Mouse (Mus musculus) thymus, adult 18-20 months (tissue): Measurements from ENCODE around the gene Prpf31.

Experiments used
- DNase-seq, 2 experiments: peaks; one replicate each; pipeline ENCODE4 v3.0.0; 2022; ENCODE audit warnings: mixed read lengths in 2 of 2

The Prpf31 gene

DNA sequence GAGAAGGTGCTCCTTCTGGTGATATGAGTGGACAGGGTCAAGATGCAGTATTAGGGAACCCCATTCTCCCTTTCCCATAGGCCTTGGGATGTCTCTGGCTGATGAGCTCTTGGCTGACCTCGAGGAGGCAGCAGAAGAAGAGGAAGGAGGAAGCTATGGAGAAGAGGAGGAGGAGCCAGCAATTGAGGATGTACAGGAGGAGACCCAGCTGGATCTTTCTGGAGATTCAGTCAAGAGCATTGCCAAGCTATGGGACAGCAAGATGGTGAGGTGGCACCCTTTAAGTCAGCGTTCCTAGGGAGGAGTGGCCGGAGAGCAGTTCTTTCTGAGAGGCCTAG, 662 bp downstream of the Prpf31 start:
- no peak for DNase-seq

DNA sequence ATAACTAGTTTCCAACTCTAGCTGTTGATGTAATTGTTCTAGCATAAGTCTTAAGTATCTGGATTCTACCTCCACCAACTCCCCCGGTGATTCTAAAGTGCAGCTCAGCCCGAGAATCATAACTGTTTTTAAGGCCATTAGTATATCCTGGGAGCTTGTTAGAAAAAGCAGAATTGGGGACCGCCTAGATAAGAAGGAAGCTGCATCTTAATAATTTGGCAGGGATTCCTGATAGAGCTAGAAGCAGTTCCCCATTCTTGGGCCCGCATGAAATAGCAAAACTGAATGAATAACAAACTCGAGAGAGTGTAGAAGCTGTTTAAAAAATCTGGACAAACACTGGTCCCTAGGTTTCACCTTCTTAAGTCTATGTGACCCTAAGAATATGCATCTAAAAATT, 13.6 kb downstream of the Prpf31 start:
- DNase-seq: no peak

DNA sequence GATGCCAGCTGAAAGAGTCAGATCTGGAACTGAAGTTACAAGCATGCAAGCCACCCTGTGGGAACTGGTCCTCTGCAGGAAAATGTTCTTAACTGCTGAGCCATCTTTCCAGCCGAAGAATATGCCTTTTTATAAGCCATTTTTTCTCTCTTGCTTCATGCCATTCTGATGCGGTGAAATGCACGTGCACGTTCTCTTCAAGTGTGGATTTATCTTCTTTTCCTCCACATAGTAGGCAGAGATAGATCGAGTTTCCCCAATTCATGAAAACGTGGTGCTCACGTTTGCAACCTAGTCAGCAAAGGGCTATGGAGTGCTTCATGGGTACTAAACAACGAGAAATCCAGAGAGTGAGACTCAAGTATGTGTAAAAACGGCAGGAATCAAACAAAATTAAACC, 14.1 kb downstream of the Prpf31 start:
- no peak for DNase-seq

DNA sequence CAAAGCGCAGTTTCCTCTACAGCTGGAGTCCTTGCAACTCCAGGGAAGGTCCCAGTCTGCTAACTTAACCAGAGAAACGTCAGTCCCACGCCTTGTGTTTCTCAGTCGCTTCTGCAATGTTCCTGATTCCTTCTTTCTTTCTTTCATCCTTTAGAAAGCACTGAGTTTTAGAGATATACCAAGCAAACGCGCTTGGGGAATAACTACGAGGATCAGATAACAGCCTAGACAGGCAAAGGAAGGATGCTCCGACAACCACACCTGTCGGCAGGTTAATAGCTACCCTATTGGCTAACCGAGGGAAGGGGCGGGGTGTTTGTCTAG, 14.5 kb downstream of the Prpf31 start:
- DNase-seq: peak in 1 of 2 experiments; percentile 86

DNA sequence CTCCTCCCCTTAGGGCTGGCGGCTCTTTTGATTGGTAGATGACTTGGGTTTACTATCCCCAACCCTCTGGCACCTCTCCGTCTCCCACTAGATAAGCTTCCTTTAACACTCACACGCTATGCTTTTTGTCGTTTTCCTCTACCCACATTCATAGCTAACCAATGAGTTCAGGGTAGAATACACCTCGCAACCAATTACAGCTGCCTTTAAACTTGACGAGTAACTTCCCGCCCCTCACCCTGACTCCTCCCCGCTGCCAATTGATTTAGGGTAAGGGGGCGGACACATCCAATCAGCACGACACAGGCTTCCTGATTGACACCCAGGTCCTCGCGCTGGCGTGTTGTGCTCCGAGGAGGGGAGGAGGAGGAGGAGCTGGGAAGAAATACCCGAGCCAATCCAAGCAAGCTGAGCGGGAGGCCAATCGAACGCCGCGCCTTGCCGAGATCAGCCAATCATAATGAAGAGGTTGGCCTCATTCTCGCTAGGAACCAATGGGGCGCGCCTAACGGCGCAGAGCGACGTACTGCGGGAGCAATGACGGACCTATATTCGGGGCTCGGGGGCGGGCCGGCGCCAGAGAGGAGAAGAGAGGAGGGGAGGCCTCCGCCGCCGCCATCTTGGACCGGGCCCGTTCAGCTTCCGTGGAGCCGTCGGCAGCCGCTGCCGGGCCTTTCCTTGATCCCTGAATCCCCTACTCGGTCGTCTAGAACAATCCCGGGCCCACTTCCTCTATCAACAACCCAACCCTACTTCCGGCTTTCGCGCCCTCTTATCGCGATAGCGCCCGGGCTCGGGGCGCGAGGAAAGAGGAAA, 15.1 kb downstream of the Prpf31 start, which contains the start of gene Cnot3:
Gene Cnot3 (plus strand): TSS at position 597 of the 816 bp plus-strand sequence.
- peak; percentile 99 to 100 for DNase-seq

DNA sequence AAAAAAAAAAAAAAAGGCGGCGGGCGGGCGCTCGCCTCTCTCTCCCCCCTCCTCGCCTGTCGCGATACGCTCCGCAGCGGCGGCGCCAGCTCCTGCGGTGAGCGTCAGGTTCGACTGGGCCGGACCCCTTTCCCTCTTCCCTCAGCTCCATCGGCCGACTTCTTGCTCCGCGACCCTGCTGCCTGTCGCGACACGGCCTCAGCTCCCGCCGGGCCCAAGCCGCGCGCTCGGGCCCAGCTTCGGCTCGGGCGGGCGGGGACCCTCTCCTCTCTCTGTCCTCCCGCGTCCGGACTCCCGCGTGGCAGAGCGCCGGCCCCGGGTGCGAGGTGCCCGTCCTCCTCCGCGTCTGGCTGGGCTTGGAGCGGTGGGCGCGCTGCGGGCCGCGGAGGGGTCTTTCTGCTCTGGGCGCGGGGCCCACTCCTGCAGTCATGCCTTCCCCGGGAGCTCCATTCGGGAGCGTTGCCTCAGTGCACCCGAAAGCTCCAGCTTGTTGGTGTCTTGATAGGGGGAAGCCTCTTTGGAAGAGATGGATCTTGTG, 15.8 kb downstream of the Prpf31 start:
- DNase-seq: peak in 1 of 2 experiments; percentile 45

DNA sequence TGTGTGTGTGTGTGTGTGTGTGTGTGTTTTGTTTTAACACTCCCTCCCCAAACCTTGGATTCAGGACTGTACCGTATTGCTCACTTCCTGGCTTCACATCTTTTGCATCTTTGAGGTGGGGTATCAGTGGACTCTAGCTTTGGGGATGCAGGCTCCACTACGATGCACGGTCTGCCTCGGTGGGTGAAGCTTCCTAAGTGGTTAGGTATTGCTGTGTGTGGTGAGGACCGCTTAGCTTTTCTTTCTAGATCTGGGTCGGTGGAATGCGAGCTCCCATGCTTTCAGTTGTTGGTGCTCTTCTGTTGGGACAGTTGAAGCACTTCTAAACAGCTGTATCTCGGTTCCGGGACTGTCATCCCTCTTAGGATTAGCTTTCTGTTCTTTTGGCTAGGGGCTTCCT, 16.4 kb downstream of the Prpf31 start:
- no peak for DNase-seq

DNA sequence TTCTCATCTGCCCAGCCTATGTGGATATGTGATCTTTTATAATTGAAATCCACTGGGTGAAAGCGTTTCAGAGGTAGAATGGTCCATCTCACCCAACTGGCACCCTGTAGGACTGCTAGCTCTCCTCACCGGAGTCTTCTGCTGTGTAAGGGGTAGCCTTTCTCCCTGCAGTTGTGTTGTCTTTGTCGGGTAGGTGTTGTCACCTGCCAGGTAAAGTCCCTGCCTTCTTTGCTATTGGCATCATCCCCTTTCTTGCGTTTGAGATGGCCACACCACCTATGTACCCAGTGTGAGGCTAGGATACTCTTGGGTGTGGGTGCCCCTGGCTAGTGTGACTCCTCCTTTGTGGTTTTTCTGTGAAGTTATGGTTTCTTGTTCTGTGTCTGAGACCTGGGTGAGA, 16.9 kb downstream of the Prpf31 start:
- DNase-seq: no peak

DNA sequence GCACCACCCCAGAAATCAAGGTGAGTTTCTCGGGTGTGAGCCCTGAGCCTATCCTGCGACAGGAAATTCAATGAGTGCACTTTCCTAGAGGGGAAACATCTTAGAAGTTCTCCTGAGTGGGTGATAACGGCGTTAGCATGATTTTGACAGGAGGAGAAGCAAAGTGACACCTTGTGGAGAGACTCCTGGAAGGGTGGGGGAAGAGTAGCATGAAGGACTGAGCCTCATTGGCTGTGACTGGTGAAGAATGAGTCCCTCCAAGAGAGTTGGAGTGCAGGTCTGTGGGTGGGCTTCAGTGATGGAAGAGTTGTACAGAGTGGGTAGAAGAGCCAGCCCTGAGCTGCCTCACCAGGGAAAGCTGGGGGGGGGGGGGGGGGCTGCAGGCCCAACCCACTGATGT, 27.2 kb downstream of the Prpf31 start:
- no peak for DNase-seq

DNA sequence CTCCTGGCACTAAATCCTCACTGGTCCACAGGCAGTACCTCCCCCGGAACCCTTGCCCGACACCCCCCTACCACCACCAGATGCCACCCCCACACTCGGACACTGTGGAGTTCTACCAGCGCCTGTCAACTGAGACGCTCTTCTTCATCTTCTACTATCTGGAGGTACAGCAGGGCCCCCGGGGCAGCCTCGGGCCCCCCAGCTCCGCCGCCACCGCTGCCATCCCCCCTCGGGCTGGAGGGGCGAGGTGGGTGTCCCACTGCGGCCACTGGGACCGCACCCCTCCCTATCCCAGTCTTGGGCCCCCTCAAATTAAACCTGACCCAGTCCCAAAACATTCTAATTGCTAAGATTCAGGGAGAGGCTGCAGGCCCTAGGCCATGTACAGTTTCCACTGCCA, 28.8 kb downstream of the Prpf31 start:
- DNase-seq: no peak

DNA sequence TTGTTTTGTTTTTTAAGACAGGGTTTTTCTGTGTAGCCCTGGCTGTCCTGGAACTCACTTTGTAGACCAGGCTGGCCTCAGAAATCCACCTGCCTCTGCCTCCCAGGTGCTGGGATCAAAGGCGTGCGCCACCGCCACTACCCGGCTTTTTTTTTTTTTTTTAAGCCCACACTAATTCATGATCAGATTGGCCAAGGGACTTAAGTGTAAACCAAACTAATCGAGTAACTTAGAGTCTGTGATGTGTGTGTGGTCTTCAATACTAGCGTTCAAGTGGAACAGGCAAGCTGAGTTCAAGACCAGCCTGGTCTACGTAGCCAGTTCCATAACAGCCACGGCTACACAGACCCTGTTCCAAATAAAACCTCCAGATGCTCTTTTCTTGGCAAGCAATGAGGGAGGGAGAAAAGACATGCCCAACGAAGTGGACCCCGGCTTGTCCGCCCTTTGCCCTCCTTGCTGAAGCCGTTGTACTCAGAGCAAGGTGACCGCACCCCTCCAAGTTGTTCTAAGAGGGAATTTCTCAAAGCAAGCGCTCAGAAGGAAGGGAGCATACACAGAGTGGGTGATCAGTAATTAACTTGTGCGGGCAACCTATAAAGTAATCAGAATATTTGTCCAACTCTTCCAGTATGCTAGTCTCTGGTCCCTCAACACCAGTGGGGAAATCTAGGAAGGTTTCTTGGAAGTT, 34.9 kb downstream of the Prpf31 start:
- DNase-seq: no peak

DNA sequence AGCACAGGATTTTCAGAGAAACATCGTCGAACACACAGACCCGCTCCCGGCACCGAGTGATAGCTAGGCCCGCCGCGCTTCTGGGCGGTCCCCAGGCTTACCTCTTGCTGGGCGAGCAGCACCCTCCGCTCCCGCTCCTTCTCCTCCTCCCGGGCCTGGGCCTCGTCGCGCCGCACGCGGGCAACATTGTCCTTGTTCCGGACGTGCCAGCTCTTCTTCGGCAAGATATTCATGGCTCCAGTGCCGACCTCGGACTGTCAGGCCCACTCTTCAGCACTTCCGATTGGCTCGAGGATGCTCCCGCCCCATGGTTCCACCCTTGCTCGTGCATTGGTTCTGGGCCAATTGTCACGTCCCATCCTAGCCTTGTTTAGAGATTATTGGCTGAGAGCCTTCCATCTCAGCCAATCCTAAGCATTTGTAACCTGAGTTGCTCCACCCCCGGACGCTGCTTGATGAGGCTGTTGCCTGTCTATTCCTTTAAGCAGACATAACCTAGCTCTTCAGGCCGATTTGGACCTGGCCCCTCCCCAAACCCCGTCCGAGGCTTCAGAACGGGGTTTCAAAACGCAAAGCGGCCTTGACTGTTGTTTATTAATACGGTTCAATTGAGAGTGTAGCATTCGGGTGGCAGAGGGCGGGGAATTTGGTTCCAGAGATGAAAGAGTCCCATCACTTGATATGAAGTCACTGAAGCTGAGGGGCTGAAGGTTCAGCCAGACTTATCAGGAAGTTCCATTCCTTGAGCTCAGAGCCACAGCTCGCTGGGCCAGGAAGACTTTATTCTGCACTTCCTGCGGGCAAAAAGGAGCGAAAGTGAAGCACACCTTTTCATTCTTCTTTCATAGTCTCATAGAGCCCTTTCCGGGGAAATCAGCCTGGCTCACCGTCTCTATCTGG, 35.7 kb downstream of the Prpf31 start, which contains the start of gene Leng1:
Gene Leng1 (minus strand): TSS at position 626 of the 900 bp plus-strand sequence.
- DNase-seq: peak; percentile 90 to 94

DNA sequence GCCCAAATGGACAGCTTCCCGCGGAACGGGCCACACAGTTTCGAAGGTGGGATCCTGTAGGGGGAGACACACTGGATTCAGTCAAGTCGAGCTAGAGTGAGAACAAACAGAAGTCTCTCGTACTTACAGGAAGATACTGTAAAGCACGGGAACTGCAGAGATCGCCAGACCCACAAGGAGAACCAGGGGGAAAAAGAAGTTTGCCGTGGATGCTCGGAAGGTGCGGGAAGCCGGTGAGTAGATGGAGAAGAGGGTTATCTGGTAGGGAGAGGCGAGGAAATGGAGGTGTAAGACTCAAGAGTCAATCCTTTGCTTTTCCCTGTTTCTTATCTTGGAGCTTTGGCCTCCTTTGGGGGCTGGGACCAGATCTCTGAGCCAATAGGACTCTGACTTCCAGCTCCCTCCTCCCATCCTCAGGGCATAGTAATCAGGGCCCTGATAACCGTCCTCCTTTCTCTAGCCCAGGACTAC, 37.2 kb downstream of the Prpf31 start:
- no peak for DNase-seq

DNA sequence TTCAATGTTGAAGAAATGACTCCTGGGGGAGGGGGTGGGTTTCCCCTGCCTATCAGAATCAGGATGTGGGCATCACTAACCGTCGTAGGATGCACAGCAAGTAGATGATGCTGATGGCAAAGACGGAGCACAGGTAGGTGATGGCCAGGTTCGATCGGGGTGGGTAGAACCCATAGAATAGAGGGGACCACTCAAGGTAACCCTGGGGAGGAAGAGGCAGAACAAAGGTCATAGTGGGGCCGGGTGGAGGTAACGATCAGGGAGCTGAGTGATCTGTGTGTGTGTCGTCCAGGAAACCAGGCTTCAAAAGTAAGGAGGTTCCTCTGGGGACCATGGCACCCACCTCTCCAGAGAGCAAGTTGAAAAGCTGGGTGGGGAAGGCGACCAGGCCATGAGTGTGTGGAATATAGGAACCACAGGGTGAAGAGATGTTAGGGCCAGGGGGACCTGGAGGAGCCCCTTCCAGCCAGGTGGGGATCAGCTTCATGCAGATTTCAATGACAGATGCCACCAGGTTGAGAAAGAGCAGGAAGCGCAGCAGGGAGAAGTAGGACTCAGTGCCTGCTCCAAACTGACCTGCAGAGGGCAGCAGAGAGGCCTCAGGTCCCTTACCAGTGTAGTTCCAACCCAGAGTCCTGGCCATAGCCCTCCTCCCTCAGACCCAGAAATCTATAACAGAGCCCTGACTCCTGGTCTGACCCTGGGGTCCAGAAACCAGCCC, 44.9 kb downstream of the Prpf31 start:
- DNase-seq: peak; percentile 60 to 61

DNA sequence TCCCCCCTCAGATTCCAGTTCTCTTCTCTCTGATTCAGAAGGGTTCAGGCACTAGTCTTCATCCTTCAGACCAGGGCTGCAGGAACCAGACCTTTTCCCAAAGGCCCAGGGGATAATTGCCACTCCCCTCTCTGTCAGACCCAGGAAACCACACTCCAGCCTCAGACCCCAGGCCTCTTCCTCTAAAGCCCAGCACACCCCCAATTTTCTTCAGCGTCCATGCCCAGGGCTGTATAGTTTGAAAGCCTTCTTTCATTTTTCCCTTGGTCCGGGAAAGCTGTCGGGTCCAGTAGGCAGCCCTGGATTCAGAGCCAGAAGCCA, 45.4 kb downstream of the Prpf31 start:
- DNase-seq: no peak

DNA sequence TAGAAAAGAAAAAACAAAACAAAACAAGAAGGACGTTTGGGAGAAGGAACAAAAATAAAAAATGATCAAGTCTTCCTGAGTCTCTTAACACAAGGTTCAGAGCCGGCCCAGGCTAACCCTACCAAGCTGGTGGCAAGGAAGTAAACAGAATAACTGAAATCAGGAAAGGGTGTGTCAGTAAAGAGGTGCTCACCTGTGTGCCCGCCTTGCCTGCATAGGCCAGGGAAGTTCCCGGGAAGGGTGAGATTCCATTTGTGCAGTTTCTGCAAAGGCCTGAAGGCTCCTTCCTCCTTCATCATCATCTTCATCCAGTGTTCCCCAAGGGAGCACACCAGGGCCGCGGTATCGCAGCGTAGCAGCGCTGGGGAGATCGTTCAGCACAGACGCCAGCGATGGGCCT, 46.6 kb downstream of the Prpf31 start:
- DNase-seq: no peak

DNA sequence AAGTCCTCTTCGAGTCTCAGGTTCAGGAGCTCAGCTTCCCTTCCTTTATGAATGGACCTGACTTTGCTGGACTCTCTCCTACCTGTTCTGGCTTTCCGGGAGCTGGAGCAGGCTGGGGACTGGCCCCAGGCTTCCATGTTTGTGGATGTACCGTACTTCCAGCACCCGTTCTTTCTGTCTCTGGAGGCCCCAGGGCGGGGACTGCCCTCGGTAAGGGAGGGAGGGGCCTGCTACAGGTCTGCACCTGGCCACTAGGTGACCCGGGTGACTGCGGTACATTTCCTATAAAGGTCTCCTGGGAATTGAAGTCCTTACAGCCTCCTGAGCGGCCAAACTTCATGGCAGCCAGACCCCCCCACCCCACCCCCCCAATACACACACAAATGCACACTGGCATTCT, 47.6 kb downstream of the Prpf31 start, which contains the start of gene Tmc4:
Gene Tmc4 (minus strand): TSS at position 212 of the 400 bp plus-strand sequence.
- no peak for DNase-seq

DNA sequence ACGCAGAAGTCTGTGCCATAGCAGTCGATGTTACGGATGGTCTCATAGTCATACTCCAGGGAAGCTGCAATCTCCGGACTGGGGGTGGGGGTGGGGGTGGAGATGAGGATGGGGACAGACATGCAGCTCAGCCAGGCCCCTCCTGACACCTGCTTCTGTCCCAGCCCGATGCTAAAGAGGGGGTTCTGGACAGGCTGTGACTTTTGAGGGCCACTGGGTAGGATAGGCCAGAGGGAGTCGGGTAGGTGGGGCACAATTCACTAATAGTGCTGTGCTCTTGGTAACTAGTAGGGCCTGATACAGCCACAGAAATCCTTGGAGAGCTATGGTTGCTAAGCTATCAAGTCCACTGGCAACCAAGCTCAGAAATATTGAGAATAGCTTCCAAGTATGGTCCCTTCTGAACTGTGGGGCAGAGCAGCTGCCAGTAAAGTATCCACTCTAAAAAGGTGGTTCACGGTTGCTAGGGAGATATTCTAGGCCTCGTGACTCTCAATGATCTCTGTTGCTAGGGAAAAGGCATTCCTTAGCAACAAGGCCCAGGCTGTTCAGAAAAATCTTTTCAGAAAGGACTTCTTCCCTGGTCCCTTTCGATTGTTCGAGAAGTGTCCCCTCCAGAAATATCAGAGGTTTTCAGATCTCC, 54.2 kb downstream of the Prpf31 start:
- DNase-seq: no peak

DNA sequence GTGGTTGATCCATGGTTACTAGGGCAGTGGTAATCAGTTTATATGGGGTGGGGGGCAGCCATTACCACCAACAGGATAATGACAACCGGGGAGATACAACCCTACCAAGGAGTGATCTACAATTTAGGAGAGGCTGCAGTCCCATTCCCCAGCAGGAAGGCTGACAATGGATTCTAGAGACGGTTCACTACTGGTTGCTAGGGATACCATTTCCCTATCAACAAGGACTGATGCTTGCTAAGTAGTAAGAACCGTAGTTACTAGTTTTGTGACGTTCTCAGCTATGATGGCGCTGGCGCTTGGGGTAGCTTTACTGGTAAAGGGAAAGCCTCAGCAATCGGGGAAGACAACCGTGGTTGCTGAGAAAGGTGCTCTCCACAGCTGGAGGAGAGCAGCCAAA, 54.9 kb downstream of the Prpf31 start:
- no peak for DNase-seq

DNA sequence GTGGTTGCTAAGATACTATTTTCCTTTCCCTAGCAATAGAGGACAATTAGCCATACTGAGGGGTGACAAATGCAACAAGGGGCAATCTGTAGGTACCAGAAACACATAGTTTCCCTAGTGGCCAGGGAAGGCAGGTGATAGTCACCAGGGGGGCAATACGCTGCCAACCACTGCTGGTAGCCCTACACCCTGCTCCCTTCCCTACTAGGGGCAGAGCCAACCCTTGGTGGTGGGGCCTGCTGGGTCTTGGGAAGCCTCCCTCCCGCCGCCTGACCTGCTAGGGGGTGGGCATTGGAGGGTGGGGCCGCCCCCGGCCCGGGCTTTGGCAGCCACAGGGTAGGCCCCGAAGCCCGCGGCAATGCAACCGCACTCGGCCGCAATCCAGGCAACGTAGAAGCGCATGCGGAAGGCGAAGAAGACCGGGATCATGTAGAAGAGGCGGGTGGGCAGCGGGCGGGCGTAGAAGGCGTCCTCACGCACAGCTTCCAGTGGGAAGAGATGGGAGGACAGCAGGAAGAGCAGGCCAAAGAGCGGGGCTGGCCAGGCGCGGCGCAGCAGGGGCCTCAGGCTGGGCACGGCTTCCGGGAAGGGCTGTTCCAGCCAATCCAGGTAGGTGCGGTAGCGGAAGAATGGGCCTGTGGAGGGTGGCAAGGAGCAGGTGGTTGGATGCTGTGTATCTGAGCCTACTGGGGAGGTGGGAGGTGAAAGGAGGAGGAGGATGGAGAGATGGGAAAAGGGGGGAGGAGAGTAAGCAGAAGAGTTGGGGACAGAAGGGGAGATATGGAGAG, 55.8 kb downstream of the Prpf31 start:
- DNase-seq: no peak

DNA sequence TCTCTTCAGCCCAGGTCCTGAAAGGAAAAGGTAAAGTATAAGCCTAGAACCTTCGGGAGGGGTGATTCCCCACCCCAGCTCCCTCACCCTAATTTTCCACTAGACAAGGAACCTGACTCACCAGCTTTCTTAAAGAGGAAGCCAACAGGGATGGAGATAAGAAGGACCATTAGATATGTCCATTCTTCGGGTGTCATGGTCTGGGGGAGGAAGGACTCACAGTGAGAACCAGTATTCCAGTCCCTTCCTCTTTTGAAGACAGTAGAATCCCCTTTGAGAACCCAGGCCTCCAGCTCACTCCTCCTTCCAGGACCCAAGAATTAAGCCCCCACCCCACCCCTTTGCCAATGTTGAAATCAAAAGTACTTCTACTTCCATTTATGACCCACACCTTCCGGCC, 62.1 kb downstream of the Prpf31 start:
- no peak for DNase-seq
